Mouse (Mus musculus): Measurements from ENCODE around the gene Itpr2.

DNA sequence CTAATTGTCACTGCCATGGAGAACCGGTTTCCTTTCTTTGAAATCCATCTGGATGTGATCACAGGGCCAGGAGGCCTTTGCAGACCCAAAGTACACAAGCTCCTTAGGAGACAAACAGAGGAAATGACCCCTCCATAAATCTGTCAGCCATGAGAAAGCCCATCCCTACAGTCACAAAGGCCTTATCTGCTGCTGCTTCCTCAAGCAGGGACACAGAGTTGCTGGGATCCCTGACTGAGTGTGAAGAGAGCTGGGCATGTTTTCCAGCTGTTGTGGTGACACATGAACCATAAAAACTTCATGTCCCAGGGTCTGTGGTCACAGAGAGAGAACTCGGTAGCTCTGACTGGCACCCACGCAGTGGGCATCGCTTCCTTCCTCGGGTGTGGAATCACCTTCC, 28.7 kb upstream of the Itpr2 start:
- no peak for TF ChIP-seq CTCF (IDR thresholded peaks at IDR 0.05; ENCODE audit: low read depth, low read length)
- no peak for TF ChIP-seq GATA1 (IDR thresholded peaks at IDR 0.05; ENCODE audit: borderline replicate concordance, low read length)

Data from G1E (cell line).